Mouse (Mus musculus): ENCODE results near the gene Slc26a8.

DNA sequence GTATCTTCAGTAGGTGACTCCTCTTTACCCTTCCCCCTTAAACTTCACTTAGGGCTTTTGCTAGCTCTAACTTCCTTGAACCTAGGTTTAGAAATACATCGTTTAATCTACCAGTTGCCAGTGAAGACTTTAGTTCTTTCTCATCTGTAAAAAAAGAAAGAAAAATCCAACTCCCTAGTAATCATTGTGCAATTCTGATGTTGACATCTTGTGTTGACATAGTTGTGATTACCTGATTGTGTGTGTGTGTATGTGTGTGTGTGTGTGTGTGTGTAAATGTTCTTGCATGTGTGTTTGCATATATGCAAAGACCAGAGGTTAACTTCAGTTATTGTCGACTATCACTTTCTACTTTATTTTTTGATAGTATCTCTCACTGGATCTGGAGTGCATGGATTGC, 8.6 kb upstream of the Slc26a8 start:
- no peak for TF ChIP-seq CTCF (IDR thresholded peaks at IDR 0.05; ENCODE audit: low read depth, low read length)
- no peak for TF ChIP-seq GATA1 (IDR thresholded peaks at IDR 0.05; ENCODE audit: borderline replicate concordance, low read length)
- no peak for TF ChIP-seq POLR2AphosphoS5 (IDR thresholded peaks at IDR 0.05; ENCODE audit: insufficient replicate concordance, low read depth, low read length)
- TF ChIP-seq GATA2 (IDR thresholded peaks at IDR 0.05; ENCODE audit: borderline replicate concordance, low read depth, low read length): no peak
- TF ChIP-seq TAL1 (conservative IDR thresholded peaks at IDR 0.05; ENCODE audit: low read depth, low read length): no peak

Measured in G1E (cell line).